Mouse (Mus musculus): ENCODE data around the gene Rnf213. TPM values are rescaled to one million over a fixed set of nuclear protein-coding genes. Genes with fewer than 3 reads are reported as not detected.

Gene Rnf213
- polyA plus RNA-seq, 1 experiment from 2014 or later: 12.5 TPM

DNA sequence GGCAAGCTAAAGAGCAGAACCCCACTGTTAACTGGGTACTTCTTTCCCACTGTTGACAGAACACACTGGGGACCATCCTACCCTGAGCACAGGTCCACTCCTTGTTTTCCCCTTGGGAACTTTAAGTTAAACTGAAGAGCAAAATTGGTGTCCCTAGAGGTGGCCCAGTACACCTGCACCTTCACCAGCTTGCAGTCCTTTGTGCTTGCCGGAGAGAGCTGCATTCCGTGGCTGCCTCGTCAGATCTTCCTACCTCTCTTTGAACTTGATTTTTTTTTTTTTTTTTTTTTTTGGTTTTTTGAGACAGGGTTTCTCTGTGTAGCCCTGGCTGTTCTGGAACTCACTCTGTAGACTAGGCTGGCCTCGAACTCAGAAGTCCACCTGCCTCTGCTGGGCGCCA, 27.5 kb downstream of the Rnf213 start:
- peak; percentile 24; the same call in 1 of the 2 replicates for TF ChIP-seq CTCF (IDR thresholded peaks at IDR 0.05; ENCODE audit: low read depth)
- H3K27ac ChIP-seq (ENCODE audit: low read depth): peak overlapping the region; percentile 83; the same call in 1 of the 2 replicates

DNA sequence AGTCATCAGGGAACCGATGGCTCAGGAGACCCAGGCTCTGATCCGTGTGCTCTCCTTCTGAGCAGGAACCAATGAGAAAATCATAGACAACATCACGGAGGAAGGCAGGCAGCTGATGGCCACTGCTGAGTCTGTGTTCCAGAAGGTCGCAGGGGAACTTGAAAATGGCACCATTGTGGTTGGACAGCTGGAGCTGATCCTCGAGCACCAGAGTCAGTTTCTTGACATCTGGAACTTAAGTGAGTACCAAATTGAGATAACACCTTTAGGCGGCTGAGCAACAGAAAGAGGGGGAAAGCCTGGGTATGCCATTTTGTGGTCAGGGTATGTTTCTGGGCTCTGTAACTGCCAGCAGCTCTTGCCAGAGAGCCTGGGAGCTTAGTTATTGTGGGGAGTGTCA, 34.5 kb downstream of the Rnf213 start:
- Histone ChIP-seq H3K9ac (no peak overlapping the region), H3K9me3 (ENCODE audit: low read depth, low read length) (no peaks in the 10 kb centered on the region), H3K4me1 (ENCODE audit: insufficient read depth) (no peaks in the 10 kb centered on the region), H3K36me3 (ENCODE audit: insufficient read depth) (peaks cover 35% of the 10 kb centered on the region), H3K27ac (ENCODE audit: low read depth) (no peak overlapping the region), H3K4me3 (ENCODE audit: low read depth, low read length) (no peak overlapping the region), H3K27me3 (ENCODE audit: insufficient read depth, low read length) (no peaks in the 10 kb centered on the region), H3K4me2 (no peak overlapping the region)
- 50% methylated on average over 6 of the region's 6 CpGs for WGBS
- DNase-seq: peak; percentile 11
- ATAC-seq (ENCODE audit: insufficient read depth): no peak
- TF ChIP-seq CTCF (IDR thresholded peaks at IDR 0.05; ENCODE audit: low read depth): no peak

More for the DNA sequence above, 27.5 kb downstream of the Rnf213 start:
- 66% methylated on average over 5 of the region's 5 CpGs for WGBS
- no peaks in the 10 kb centered on the region for H3K27me3 ChIP-seq (ENCODE audit: insufficient read depth, low read length)
- ATAC-seq (ENCODE audit: insufficient read depth) (no peak), DNase-seq (peak; percentile 17)
- H3K4me2 ChIP-seq: no peak overlapping the region
- no peak overlapping the region for H3K9ac ChIP-seq
- no peak overlapping the region for H3K4me3 ChIP-seq (ENCODE audit: low read depth, low read length)
- H3K9me3 ChIP-seq (ENCODE audit: low read depth, low read length): no peaks in the 10 kb centered on the region
- H3K36me3 ChIP-seq (ENCODE audit: insufficient read depth): peaks cover 37% of the 10 kb centered on the region
- H3K4me1 ChIP-seq (ENCODE audit: insufficient read depth): no peaks in the 10 kb centered on the region; the same call in 1 of the 2 replicates

DNA sequence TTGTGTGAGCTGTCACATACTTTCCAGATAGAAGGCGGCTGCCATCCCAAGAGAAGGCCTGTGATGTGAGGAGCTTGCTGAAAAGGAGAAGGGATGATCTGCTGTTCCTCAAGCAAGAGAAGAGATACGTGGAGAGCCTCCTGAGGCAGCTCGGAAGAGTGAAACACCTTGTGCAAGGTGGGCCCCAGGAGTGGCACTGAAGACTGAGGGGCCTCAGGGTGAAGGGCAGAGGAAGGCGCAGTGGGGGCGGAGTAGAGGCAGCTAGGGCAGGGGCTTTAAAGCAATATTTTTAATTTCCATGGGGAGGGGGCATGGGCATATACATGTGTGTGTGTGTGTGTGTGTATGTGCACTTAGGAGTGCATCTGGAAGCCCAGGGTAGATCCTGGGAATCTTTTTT, 35.1 kb downstream of the Rnf213 start:
- Histone ChIP-seq H3K36me3 (ENCODE audit: insufficient read depth) (peaks cover 30% of the 10 kb centered on the region), H3K4me1 (ENCODE audit: insufficient read depth) (no peaks in the 10 kb centered on the region), H3K9ac (no peak overlapping the region), H3K4me2 (peak overlapping the region; percentile 57), H3K4me3 (ENCODE audit: low read depth, low read length) (no peak overlapping the region), H3K27me3 (ENCODE audit: insufficient read depth, low read length) (no peaks in the 10 kb centered on the region), H3K9me3 (ENCODE audit: low read depth, low read length) (no peaks in the 10 kb centered on the region), H3K27ac (ENCODE audit: low read depth) (no peak overlapping the region)
- ATAC-seq (ENCODE audit: insufficient read depth) (peak; percentile 16; the same call in 1 of the 2 replicates), DNase-seq (no peak)
- TF ChIP-seq CTCF (IDR thresholded peaks at IDR 0.05; ENCODE audit: low read depth): no peak
- WGBS: 67% methylated on average over 5 of the region's 5 CpGs

DNA sequence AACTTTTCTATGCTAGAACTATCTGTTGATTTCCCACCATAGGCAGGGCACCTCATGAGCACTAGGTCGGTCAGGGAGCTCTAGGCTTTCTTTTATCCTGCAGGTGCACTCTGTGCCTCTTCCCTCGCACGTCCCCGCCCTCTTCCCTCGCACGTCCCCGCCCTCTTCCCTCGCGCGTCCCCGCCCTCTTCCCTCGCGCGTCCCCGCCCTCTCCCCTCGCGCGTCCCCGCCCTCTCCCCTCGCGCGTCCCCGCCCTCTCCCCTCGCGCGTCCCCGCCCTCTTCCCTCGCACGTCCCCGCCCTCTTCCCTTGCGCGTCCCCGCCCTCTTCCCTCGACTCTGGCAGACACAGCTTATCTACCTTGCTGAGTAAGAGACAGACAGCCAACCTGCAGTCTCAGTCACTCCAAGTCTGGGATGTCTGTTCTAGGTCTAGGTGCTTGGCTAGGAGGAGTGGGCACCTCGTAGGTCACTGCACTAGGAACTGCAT, 35.8 kb downstream of the Rnf213 start:
- DNase-seq (peak; percentile 72), ATAC-seq (ENCODE audit: insufficient read depth) (peak; percentile 83)
- Histone ChIP-seq H3K27me3 (ENCODE audit: insufficient read depth, low read length) (no peaks in the 10 kb centered on the region), H3K27ac (ENCODE audit: low read depth) (no peak overlapping the region), H3K9ac (no peak overlapping the region), H3K9me3 (ENCODE audit: low read depth, low read length) (no peaks in the 10 kb centered on the region), H3K4me1 (ENCODE audit: insufficient read depth) (no peaks in the 10 kb centered on the region), H3K4me2 (peak overlapping the region; percentile 57), H3K4me3 (ENCODE audit: low read depth, low read length) (peak overlapping the region; percentile 3), H3K36me3 (ENCODE audit: insufficient read depth) (peaks cover 29% of the 10 kb centered on the region)
- WGBS: 1% methylated on average over 32 of the region's 35 CpGs
- no peak for TF ChIP-seq CTCF (IDR thresholded peaks at IDR 0.05; ENCODE audit: low read depth)

GRCm38 (mm10) chr11:119431516-119431915, 38.6 kb downstream of the Rnf213 start:
- no peak for TF ChIP-seq CTCF (IDR thresholded peaks at IDR 0.05; ENCODE audit: low read depth)
- Histone ChIP-seq H3K4me2 (no peak overlapping the region), H3K9ac (no peak overlapping the region), H3K9me3 (ENCODE audit: low read depth, low read length) (no peaks in the 10 kb centered on the region), H3K4me1 (ENCODE audit: insufficient read depth) (no peaks in the 10 kb centered on the region), H3K27ac (ENCODE audit: low read depth) (no peak overlapping the region), H3K4me3 (ENCODE audit: low read depth, low read length) (no peak overlapping the region), H3K27me3 (ENCODE audit: insufficient read depth, low read length) (no peaks in the 10 kb centered on the region), H3K36me3 (ENCODE audit: insufficient read depth) (peaks cover 26% of the 10 kb centered on the region)
- ATAC-seq (ENCODE audit: insufficient read depth) (no peak), DNase-seq (no peak)
- WGBS: 83% methylated on average over 12 of the region's 12 CpGs

DNA sequence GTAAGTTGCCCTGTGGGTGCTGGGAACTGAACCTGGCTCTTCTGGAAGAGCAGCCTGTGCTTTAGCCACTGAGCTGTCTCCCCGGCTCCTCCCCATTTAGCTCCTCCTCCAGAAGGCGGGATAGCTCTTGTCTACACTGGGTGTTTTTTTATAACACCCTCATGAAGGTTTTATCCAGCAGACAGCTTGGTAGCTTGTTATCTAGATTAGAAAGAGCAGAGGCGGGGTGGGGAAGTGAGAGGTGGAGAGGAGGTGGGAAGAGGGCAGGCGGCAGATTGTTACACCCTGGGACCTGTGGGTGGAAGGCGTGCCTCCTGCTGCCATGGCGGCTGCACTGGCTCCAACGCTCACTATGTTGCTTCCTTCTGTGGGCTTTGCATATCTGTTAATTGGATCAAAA, 39.8 kb downstream of the Rnf213 start:
- Histone ChIP-seq H3K4me2 (no peak overlapping the region), H3K9ac (no peak overlapping the region), H3K36me3 (ENCODE audit: insufficient read depth) (peaks cover 36% of the 10 kb centered on the region), H3K27ac (ENCODE audit: low read depth) (no peak overlapping the region), H3K4me1 (ENCODE audit: insufficient read depth) (no peaks in the 10 kb centered on the region), H3K4me3 (ENCODE audit: low read depth, low read length) (no peak overlapping the region), H3K27me3 (ENCODE audit: insufficient read depth, low read length) (no peaks in the 10 kb centered on the region), H3K9me3 (ENCODE audit: low read depth, low read length) (no peaks in the 10 kb centered on the region)
- no peak for TF ChIP-seq CTCF (IDR thresholded peaks at IDR 0.05; ENCODE audit: low read depth)
- ATAC-seq (ENCODE audit: insufficient read depth) (no peak), DNase-seq (no peak)
- 65% methylated on average over 7 of the region's 7 CpGs for WGBS

- DNase-seq: no peak
- ATAC-seq (ENCODE audit: insufficient read depth): no peak
- Histone ChIP-seq H3K27me3 (ENCODE audit: insufficient read depth, low read length) (no peaks in the 10 kb centered on the region), H3K9me3 (ENCODE audit: low read depth, low read length) (no peaks in the 10 kb centered on the region), H3K4me2 (no peak overlapping the region), H3K36me3 (ENCODE audit: insufficient read depth) (peaks cover 40% of the 10 kb centered on the region), H3K4me3 (ENCODE audit: low read depth, low read length) (no peak overlapping the region), H3K27ac (ENCODE audit: low read depth) (no peak overlapping the region), H3K9ac (no peak overlapping the region), H3K4me1 (ENCODE audit: insufficient read depth) (no peaks in the 10 kb centered on the region)
- WGBS: 77% methylated on average over 4 of the region's 4 CpGs
- no peak for TF ChIP-seq CTCF (IDR thresholded peaks at IDR 0.05; ENCODE audit: low read depth)
These were observed 41.4 kb downstream of the Rnf213 start for GRCm38 (mm10) chr11:119434316-119434715.

Measured in lung, embryonic 14.5 days (tissue).